Mouse (Mus musculus): ENCODE measurements around the gene Erc2.

Gene Erc2

GRCm38 (mm10) chr14:27778982-27779701, 156.9 kb downstream of the Erc2 start:
- no peak for DNase-seq

GRCm38 (mm10) chr14:27781221-27781620, 159.0 kb downstream of the Erc2 start:
- no peak for DNase-seq

- no peak for DNase-seq
Measured at GRCm38 (mm10) chr14:27784826-27785225, 162.6 kb downstream of the Erc2 start.

- DNase-seq = no peak
Measured at GRCm38 (mm10) chr14:27785562-27785961, 163.3 kb downstream of the Erc2 start.

GRCm38 (mm10) chr14:27789066-27789898, 167.1 kb downstream of the Erc2 start:
- DNase-seq = no peak

GRCm38 (mm10) chr14:27798184-27798934, 176.1 kb downstream of the Erc2 start:
- no peak for DNase-seq

- DNase-seq = peak; percentile 19
Measured at GRCm38 (mm10) chr14:27800766-27801165, 178.5 kb downstream of the Erc2 start.

- DNase-seq = peak; percentile 32
Measured at GRCm38 (mm10) chr14:27803961-27804360, 181.7 kb downstream of the Erc2 start.

GRCm38 (mm10) chr14:27805064-27805463, 182.8 kb downstream of the Erc2 start:
- no peak for DNase-seq

- DNase-seq = peak; percentile 65
Measured at GRCm38 (mm10) chr14:27808080-27808479, 185.9 kb downstream of the Erc2 start.

GRCm38 (mm10) chr14:27808523-27809114, 186.4 kb downstream of the Erc2 start:
- no peak for DNase-seq

GRCm38 (mm10) chr14:27810790-27811189, 188.6 kb downstream of the Erc2 start:
- no peak for DNase-seq

- no peak for DNase-seq
Measured at GRCm38 (mm10) chr14:27811649-27812048, 189.4 kb downstream of the Erc2 start.

- DNase-seq = no peak
Measured at GRCm38 (mm10) chr14:27815739-27816138, 193.5 kb downstream of the Erc2 start.

GRCm38 (mm10) chr14:27818986-27819385, 196.8 kb downstream of the Erc2 start:
- DNase-seq = no peak

- DNase-seq = peak; percentile 12
Measured at GRCm38 (mm10) chr14:27821801-27822200, 199.6 kb downstream of the Erc2 start.

- DNase-seq = no peak
Measured at GRCm38 (mm10) chr14:27822566-27822965, 200.3 kb downstream of the Erc2 start.

GRCm38 (mm10) chr14:27823048-27823447, 200.8 kb downstream of the Erc2 start:
- peak; percentile 48 for DNase-seq

- no peak for DNase-seq
Measured at GRCm38 (mm10) chr14:27823897-27824296, 201.7 kb downstream of the Erc2 start.

- DNase-seq = no peak
Measured at GRCm38 (mm10) chr14:27826829-27827228, 204.6 kb downstream of the Erc2 start.

- no peak for DNase-seq
Measured at GRCm38 (mm10) chr14:27828089-27828488, 205.9 kb downstream of the Erc2 start.

GRCm38 (mm10) chr14:27832196-27832595, 210.0 kb downstream of the Erc2 start:
- DNase-seq = no peak

GRCm38 (mm10) chr14:27835351-27835750, 213.1 kb downstream of the Erc2 start:
- no peak for DNase-seq
